Mouse (Mus musculus) CD4-positive helper T cell, adult 2 months (primary cell): ENCODE measurements around the gene Olfr26.
"Not testable (repeated sequence)": the region's sequence is repeated elsewhere in the genome, so short reads cannot be mapped to it uniquely, and the experiment has no call there.

Experiments
- DNase-seq: peaks from one replicate; pipeline ENCODE4 v3.0.0-alpha.2; 2012; ENCODE audit warnings: low read depth, missing footprints, low spot score

The Olfr26 gene

DNA sequence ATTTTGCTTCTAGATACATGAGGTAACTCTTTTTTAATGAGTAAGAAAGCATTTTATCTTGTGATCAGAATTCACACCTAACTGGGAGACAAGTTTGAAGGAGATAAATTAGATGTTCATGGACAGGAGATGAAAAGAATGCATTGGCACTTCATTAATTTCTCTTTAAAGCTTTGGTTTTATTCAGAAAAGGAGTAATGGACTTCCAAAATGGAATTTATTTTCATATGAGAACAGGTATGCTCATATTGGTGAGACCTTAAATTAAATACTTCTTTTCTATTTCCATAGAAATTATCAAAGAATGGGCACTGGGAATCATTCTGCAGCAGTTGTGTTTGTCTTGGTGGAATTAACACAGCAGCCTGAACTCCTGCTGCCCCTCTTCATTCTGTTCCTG lies at the start of gene Olfr26:
Gene Olfr26 (plus strand): TSS at position 301 of the 400 bp plus-strand sequence.
- DNase-seq = no peak

GRCm38 (mm10) chr9:38805696-38806095 lies 49.2 kb upstream of the Olfr26 start:
- DNase-seq = no peak

- no peak for DNase-seq
Observed at GRCm38 (mm10) chr9:38814314-38814713, 40.5 kb upstream of the Olfr26 start, which contains the start of gene Olfr922. Olfr922 (plus strand) TSS chr9:38814614.

DNA sequence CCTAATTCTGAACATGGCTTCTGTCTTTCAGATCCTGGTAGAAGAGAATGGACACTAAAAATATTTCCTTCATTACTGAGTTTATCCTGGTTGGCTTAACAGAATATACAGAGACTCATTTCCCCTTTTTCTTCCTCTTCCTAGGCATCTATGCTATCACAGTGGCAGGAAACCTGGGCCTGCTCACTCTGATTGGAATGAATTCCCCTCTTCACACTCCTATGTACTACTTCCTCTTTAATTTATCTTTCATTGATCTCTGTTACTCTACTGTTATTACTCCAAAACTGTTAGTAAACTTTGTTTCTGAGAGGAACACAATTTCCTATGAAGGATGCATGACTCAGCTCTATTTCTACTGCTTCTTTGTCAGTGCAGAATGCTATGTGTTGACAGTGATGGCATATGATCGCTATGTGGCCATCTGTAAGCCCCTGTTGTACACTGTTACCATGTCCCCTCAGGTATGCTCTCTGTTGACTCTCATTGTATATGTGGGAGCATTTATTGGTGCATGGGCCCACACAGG lies 39.3 kb upstream of the Olfr26 start:
- no peak for DNase-seq

DNA sequence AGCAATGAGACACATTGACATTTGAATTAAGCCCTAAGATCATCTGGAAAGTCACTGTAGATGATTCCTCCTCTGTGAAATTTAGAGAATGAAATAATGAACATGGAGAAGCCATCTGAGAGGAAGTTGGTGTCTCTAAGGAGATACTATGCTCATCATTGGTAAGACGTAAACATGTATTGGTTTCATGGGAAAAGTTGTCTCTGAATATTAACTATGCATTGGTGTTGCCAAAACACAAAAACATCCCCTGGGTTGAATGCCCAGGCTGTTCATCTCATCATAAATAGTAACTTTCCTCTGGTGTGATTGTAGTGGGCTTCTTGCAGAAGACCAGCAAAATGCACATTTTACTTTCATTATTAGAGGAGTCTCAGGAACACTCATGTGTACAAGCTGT lies 28.6 kb upstream of the Olfr26 start, which contains the start of gene Olfr923:
Gene Olfr923 (plus strand): TSS at position 301 of the 400 bp plus-strand sequence.
- no peak for DNase-seq

DNA sequence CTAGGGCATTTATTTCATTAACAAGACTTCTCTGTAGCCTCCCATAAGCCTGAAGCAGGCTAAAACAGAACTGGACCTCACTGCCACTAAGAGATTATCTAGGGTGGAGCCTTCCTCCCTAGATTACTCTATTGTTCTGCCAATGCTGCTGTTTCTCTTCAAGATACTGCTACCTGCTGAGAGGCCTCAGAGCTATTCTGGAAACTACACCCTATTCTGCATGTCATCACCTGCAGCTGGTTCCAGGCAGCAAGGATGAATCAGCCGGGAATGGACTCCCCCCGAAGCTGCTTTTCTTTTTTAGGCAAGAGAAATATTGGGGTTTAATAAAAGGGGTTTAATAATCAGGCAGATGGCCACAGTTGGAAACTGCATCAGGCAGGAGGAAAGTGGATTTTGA lies 21.8 kb upstream of the Olfr26 start:
- DNase-seq = no peak

DNA sequence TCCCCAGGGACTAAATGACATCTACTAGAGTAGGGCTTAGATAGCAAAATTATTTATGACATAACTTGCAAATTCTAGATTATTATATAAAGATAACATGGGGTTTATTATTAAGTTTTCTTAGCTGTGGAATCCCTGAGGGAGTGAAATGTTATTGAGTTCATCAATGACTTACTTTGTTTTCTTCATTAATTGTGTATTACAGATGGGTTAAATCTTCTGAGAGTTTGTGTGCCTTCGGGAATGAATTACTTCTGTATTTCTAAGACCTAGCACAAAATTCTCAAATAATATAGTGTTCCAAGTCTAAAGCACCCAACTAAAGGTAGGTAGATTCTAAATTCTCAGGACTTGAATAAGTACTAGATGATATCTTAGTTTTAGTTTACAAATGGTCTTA lies 10.7 kb upstream of the Olfr26 start, which contains the start of gene Olfr924:
Gene Olfr924 (plus strand): TSS at position 301 of the 400 bp plus-strand sequence.
- no peak for DNase-seq

DNA sequence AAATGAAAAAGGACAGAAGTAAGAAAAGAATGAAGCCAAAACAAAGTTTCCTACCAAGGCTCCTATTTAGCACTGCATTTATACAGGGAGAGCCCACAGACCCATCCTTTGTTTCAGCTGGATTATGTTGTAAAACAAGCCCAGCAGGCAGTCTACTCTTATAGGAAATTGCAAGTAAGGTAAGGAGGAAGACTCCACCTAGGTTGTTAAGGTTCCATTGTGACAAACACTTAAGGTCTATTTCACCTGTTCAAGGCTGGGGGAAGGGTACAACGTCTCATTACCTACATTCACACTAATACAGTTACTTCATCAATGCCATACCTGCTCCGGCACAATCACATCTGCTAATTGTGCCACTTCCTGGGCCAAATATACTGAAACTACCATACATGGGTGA lies 20.0 kb downstream of the Olfr26 start:
- DNase-seq = not testable (repeated sequence)

GRCm38 (mm10) chr9:38876826-38877225 lies 22.0 kb downstream of the Olfr26 start, which contains the start of gene Olfr926:
Olfr926 (plus strand) TSS chr9:38877126.
- DNase-seq = no peak
